Mouse (Mus musculus) left cerebral cortex, adult 8-10 months (tissue): ENCODE measurements at regions not wholly inside any gene's neighbourhood (a gene's known extent, or its start where the extent isn't known, plus 50 kb on each side); places are given as distances from the start of the nearest gene placed in this dataset.

Source experiments
- DNase-seq, 2 experiments: peaks; one replicate each; pipeline ENCODE4 v3.0.0; 2022; ENCODE audit warnings: low spot score in 2 of 2

GRCm38 (mm10) chr6:143372487-143372886 lies 205.5 kb downstream of the Etnk1 start:
- DNase-seq: no peak

- peak in 1 of 2 experiments; percentile 17 for DNase-seq
These were observed 206.8 kb downstream of the Etnk1 start for GRCm38 (mm10) chr6:143373686-143374273.

DNA sequence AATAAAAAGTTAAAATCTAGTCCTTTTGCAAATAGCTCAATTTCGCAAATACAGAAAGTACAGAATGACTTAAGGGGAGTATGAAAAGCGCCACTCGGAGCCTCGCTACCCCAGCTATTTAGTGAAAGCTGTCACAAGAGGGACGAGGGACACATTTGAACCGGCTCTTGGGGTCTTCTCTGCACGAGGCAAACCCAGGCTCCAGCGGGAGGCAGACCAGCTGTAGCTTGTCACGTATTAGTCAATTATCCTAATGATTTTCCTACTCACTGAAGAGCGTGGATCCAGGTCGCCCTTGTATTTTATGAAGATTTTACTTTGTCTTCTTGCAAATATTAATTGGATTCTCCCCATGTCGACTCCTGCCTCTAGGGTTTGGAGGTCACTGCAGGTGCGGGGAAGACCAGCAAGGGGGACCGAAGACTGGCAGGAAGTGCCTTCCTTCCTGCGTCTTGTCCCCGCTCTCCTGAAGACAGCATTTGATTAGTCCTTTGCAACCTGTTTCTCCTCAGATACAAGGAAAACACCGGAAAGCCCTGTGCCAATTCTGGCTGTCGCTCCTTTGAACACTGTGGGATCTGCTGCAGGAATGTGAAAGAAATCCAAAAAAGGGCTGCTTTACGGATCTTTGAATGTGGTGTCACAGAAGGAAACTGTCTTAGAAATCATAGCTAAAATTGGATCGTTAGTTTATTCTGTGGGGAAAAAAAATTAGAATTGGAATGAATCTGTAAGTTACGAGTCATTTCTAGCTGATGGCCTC lies 209.1 kb downstream of the Etnk1 start:
- no peak for DNase-seq

GRCm38 (mm10) chr6:143377121-143377520 lies 210.1 kb downstream of the Etnk1 start:
- DNase-seq: no peak

GRCm38 (mm10) chr6:143378126-143378525 lies 211.1 kb downstream of the Etnk1 start:
- DNase-seq: no peak

DNA sequence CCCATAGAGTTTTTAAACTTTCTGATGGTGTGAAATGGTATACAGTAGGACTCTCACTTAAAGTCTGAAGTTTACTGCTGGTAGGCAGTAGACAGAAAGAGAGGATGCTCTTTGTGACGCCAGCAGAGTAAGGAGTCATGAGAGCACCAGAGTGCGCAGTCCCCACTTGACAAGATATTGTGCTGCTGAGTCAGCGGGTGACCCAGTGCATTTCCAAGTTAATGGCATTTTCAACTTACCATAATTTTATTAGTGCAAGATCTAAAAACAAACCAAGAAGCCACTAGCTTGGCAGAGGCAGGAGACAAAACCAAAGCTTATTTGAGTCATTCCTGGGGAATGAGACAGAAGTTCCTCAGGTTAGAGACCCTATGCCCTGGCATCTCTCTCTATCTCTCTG lies 213.5 kb downstream of the Etnk1 start:
- no peak for DNase-seq

DNA sequence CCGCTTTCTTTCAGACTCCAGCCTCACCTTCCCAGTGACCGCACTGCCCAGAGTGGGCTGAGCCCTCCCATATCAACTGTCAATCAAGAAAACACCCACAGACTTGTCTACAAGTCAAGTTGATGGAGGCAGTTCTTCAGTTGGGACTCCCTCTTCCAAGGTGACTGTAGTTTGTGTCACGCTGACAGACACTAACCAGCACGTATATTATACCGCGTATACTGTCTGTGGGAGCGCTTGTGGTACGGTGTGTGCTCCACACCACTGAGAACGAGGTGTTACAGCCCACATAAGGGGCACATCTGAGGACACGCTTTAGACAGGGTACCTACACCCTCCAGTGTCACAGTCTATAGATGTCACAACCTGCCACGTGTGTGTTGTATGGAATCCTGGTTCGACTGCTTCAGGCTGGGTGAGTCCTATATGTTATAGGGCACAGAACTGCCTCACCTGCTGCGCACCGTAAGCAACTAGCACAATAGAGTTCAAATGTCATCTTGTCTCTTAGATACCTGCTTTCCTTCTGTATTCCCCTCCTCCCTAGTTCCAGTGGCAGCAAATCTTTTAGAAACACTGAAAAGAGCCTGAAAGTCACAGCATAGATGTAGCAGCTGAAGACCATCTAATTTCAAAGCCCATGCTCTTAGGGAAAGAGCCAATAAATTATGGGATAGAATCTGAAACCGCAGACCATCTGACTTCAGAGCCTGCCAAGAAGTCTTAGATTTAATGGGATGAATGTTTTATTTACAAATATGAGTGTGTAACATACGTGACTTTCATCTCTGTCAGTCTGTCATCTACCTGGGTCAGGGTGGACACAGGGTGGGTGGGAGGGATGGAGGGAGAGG lies 219.8 kb downstream of the Etnk1 start:
- no peak for DNase-seq

DNA sequence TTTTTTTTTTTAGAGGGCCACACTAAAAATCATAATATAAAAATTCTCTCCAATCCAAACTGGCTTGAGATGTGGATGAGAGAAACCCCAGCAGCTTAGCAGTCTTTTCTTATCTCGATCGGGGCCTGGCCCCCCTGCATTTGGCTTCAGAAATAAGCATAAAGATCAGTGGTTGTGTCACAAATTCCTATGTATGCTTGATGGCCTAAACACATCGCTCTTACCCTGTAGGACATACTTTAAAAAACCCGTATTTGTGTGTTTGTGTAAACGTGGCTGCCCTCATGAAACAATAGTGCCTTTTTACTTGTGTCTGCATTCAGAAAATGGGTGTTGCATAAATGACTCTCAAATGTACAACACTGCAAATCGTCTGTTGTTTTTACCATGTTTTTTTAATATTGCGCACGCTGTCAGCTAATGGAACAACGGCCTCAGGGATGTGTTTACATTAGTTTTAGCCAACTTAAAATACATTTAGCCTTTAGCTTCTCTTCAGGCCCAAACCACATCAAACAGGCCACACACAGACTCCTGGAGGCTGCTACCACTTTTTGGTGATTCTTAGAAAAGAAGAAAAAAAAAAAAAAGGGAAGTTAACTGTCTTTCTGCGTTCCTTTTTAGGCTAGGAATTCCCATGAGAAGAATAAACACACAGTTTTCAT lies 226.7 kb downstream of the Etnk1 start:
- DNase-seq: no peak

GRCm38 (mm10) chr6:143394377-143394776 lies 227.4 kb downstream of the Etnk1 start:
- DNase-seq: no peak

DNA sequence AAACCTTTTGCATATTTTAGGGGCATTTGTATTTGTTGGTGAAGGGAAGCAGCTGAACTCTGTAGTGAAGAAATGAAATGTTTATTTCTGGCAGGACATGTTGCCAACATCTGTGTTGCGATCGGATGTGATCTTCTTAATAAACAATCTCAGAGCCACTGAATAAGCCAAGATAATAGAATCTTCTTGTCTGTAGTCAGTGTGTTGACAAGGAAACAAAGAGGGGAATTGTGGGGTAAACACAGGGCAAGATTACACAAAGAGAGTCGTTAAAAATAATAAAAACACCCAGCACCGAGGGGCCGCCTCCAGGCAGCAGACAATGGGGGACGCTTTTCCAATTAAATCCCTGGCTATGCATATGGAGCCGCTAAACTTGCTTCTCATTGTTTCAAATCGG lies 234.4 kb downstream of the Etnk1 start:
- DNase-seq: no peak

- no peak for DNase-seq
These were observed 234.9 kb downstream of the Etnk1 start for GRCm38 (mm10) chr6:143401921-143402320.

GRCm38 (mm10) chr6:143402766-143403165 lies 235.7 kb downstream of the Etnk1 start:
- DNase-seq: no peak

DNA sequence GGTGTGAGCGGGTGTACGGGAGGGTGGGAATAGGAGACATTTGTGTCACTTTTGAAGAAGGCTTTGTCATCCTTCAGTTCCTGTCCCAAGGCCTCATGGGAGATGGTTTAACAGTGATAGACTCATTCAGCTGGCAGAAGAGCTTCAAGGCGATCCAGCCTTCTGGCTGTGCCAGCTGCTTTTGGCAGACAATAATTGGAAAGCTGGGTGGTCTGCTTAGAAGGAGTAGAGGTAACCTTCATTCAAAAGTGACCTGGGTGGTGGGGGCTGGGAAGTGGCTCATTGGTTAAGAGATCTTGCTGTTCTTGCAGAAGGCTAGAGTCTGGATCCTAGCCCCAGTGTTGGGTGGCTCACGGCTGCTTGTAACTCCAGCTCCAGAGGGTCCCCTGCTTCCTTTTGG lies 237.5 kb downstream of the Etnk1 start:
- no peak for DNase-seq

- no peak for DNase-seq
These were observed 245.0 kb downstream of the Etnk1 start for GRCm38 (mm10) chr6:143412056-143412455.

- DNase-seq: no peak
These were observed 245.7 kb downstream of the Etnk1 start for GRCm38 (mm10) chr6:143412721-143413120.

- DNase-seq: peak; percentile 54 to 79
These were observed 247.8 kb downstream of the Etnk1 start for GRCm38 (mm10) chr6:143414590-143415382.

DNA sequence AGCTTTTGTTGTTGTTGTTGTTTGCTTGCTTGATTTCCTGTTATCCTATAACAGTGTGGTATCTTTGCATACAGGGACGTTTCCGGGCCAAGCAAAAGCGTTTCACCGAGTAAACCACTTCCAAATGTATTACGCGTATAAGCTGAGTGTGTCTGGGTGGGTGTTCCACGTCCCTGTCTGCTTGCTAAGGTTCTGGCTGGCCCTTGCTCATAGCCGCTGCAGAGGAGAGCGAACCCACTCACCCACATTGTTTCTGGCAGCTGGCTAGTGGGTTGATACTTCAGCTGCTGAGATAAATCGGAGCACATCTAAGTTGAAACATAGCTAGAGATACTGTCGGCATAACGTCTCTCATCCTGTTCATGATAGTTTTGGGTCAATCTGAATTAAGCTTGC lies 248.4 kb downstream of the Etnk1 start:
- peak in 1 of 2 experiments; percentile 75 for DNase-seq

DNA sequence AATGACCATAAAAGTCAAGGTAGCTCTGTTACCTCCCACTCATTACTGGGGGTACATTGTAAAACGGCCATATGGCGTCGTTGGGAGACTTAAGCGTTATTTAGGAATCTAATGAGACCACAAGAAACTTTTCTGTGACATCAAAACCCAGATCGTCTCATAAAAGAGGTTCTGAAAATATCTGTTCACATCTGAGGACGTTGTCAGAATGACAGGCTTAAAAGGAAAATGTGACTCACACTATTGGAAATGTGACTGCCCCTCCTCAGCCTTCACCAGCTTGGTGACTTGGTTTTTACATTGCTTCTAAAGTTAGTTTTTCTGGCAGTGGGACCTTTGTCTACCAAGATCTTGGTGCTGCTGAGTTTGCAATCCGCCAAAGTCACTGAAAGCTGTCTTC lies 252.9 kb downstream of the Etnk1 start:
- DNase-seq: no peak

DNA sequence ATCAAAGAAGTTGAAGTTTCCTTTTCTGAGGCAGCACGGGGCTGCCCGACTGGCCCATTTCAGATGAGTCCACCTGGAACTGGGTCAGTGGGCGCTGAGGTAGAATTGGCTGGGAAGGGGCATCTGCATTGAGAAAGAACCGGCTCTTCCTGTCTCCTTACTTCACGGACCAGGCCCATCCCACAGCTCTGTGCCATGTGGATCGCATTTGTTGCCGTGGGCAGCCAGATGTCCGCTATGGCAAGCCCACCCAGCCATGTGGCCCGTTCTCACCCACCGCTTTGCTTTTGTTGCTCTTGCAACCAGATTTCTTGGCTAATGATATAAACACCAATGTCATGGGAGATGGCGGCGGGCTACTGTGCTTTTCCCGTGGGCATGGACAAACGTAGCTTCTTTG lies 256.0 kb downstream of the Etnk1 start:
- DNase-seq: no peak

DNA sequence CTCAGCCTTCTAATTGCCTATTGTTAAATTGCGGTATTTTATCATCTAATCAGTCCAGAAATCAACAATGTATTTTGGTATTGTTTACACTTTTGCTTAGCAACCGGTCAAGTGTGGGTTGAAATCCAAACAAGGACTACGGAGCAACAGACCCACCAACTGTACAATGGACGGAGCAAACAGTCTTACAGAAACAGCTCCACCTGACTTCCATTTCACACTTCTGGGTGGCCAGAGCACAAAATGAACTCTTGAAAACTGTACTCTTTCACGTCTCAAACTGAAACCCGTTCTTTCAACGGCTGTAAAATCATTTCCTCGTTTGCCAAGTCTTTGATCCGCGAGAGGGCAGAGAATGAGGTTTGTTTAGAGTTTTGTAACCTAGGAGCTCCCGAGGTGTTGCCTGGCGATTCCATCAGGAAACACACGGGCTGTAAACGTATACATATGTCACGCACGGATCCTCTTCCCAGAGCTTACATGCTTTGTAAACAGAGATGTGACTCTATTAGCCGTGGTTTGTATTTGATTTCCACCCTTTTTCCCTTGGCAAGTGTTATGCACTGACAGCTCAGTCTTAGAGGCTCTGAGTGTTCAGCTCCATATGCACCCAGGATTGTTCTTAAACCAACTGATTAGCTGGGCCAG lies 258.3 kb downstream of the Etnk1 start:
- DNase-seq: no peak
